Mouse (Mus musculus) C2C12 (cell line): ENCODE results near the gene Chst1.

ENCODE experiments used
- CEBPB ChIP-seq: IDR thresholded peaks from one replicate; pipeline ENCODE4 v1.6.1; 2011; ENCODE audit warnings: low read depth, mild to moderate bottlenecking, control low read depth, moderate library complexity
- CTCF ChIP-seq: IDR thresholded peaks from one replicate; pipeline ENCODE4 v1.5.1; 2011; ENCODE audit not compliant: control insufficient read depth, insufficient read depth, insufficient read length
- MAX ChIP-seq: IDR thresholded peaks from one replicate; pipeline ENCODE4 v1.6.1; 2011; ENCODE audit warnings: mild to moderate bottlenecking, control low read depth
- MYOG ChIP-seq: IDR thresholded peaks from one replicate; pipeline ENCODE4 v1.6.1; 2011; ENCODE audit not compliant: control insufficient read depth, insufficient read length; ENCODE audit errors: extremely low read depth
- USF1 ChIP-seq: IDR thresholded peaks from one replicate; pipeline ENCODE4 v1.6.1; 2011; ENCODE audit warnings: low read depth, mild to moderate bottlenecking, control low read depth, moderate library complexity

GRCm38 (mm10) chr2:92609704-92610379, 10.3 kb downstream of the Chst1 start:
- TF ChIP-seq CTCF (no peak), USF1 (no peak), MYOG (no peak), CEBPB (no peak), MAX (no peak)
